Mouse (Mus musculus): ENCODE results near the gene Zfp655. TPM values are rescaled to one million over a fixed set of nuclear protein-coding genes. Genes with fewer than 3 reads are reported as not detected.
"Not testable (repeated sequence)": the region's sequence is repeated elsewhere in the genome, so short reads cannot be mapped to it uniquely, and the experiment has no call there.

Gene Zfp655
- polyA plus RNA-seq, 1 experiment from 2014 or later = 18.0 TPM

- H3K9me3 ChIP-seq (replicated peaks) = no peaks in the 10 kb centered on the region
- no peaks in the 10 kb centered on the region; the same call in 1 of the 2 replicates for H3K4me1 ChIP-seq (replicated peaks)
- H3K4me2 ChIP-seq = no peak overlapping the region
- WGBS (ENCODE audit: insufficient replicate concordance) = 69% methylated on average over 5 of the region's 5 CpGs
- H3K36me3 ChIP-seq (replicated peaks) = peaks cover 32% of the 10 kb centered on the region
- no peak overlapping the region for H3K4me3 ChIP-seq (replicated peaks)
- ATAC-seq (ENCODE audit: insufficient read depth) = peak; percentile 62
- no peak overlapping the region for H3K9ac ChIP-seq
- no peaks in the 10 kb centered on the region for H3K27me3 ChIP-seq
- H3K27ac ChIP-seq (replicated peaks) = 0 out of 2 replicates have a peak overlapping the region, but pooled peaks have one; percentile 5
These were observed 8.7 kb upstream of the Zfp655 start for GRCm38 (mm10) chr5:145222840-145223239.

GRCm38 (mm10) chr5:145223395-145223794 is 8.1 kb upstream of the Zfp655 start:
- Histone ChIP-seq H3K9ac (no peak overlapping the region), H3K4me3 (replicated peaks) (no peak overlapping the region), H3K4me1 (replicated peaks) (no peaks in the 10 kb centered on the region; the same call in 1 of the 2 replicates), H3K36me3 (replicated peaks) (peaks cover 29% of the 10 kb centered on the region), H3K27ac (replicated peaks) (0 out of 2 replicates have a peak overlapping the region, but pooled peaks have one; percentile 5), H3K27me3 (no peaks in the 10 kb centered on the region), H3K9me3 (replicated peaks) (no peaks in the 10 kb centered on the region), H3K4me2 (no peak overlapping the region)
- ATAC-seq (ENCODE audit: insufficient read depth) = no peak
- 73% methylated on average over 12 of the region's 12 CpGs for WGBS (ENCODE audit: insufficient replicate concordance)

GRCm38 (mm10) chr5:145226453-145226852 is 5.1 kb upstream of the Zfp655 start:
- WGBS (ENCODE audit: insufficient replicate concordance) = 37% methylated on average over 2 of the region's 2 CpGs
- no peak for ATAC-seq (ENCODE audit: insufficient read depth)
- Histone ChIP-seq H3K9ac (no peak overlapping the region), H3K4me2 (no peak overlapping the region), H3K36me3 (replicated peaks) (peaks cover 3% of the 10 kb centered on the region), H3K4me1 (replicated peaks) (peaks cover 12% of the 10 kb centered on the region), H3K4me3 (replicated peaks) (no peak overlapping the region), H3K9me3 (replicated peaks) (no peaks in the 10 kb centered on the region), H3K27ac (replicated peaks) (no peak overlapping the region), H3K27me3 (no peaks in the 10 kb centered on the region)

- H3K4me3 ChIP-seq (replicated peaks); ATAC-seq (ENCODE audit: insufficient read depth); H3K4me2 ChIP-seq; H3K9ac ChIP-seq; H3K9me3 ChIP-seq (replicated peaks); H3K27me3 ChIP-seq; H3K27ac ChIP-seq (replicated peaks): not testable (repeated sequence)
- peaks cover 11% of the 10 kb centered on the region for H3K36me3 ChIP-seq (replicated peaks)
- peaks cover 26% of the 10 kb centered on the region for H3K4me1 ChIP-seq (replicated peaks)
- WGBS (ENCODE audit: insufficient replicate concordance) = 75% methylated on average over 6 of the region's 6 CpGs
These were observed 2.2 kb upstream of the Zfp655 start for GRCm38 (mm10) chr5:145229283-145229682.

GRCm38 (mm10) chr5:145230641-145231040 is 874 bp upstream of the Zfp655 start:
- Histone ChIP-seq H3K36me3 (replicated peaks) (peaks cover 25% of the 10 kb centered on the region), H3K4me3 (replicated peaks) (peak overlapping the region; percentile 86), H3K27me3 (no peaks in the 10 kb centered on the region), H3K27ac (replicated peaks) (peak overlapping the region; percentile 96), H3K9me3 (replicated peaks) (no peaks in the 10 kb centered on the region), H3K4me1 (replicated peaks) (peaks cover 26% of the 10 kb centered on the region), H3K9ac (no peak overlapping the region; the same call in 1 of the 2 replicates), H3K4me2 (peak overlapping the region; percentile 82)
- ATAC-seq (ENCODE audit: insufficient read depth) = no peak
- 72% methylated on average over 4 of the region's 4 CpGs for WGBS (ENCODE audit: insufficient replicate concordance)

- peaks cover 37% of the 10 kb centered on the region for H3K36me3 ChIP-seq (replicated peaks)
- peak overlapping the region; percentile 82 for H3K4me2 ChIP-seq
- H3K9ac ChIP-seq = peak overlapping the region; percentile 91
- H3K9me3 ChIP-seq (replicated peaks) = no peaks in the 10 kb centered on the region
- peak overlapping the region; percentile 86 for H3K4me3 ChIP-seq (replicated peaks)
- H3K27me3 ChIP-seq = no peaks in the 10 kb centered on the region
- ATAC-seq (ENCODE audit: insufficient read depth) = peak; percentile 63
- H3K27ac ChIP-seq (replicated peaks) = peak overlapping the region; percentile 96
- peaks cover 26% of the 10 kb centered on the region for H3K4me1 ChIP-seq (replicated peaks)
- under 1% methylated on average over 45 of the region's 49 CpGs for WGBS (ENCODE audit: insufficient replicate concordance)
These were observed 437 bp downstream of the Zfp655 start for GRCm38 (mm10) chr5:145231893-145232411.

GRCm38 (mm10) chr5:145234636-145235035 is 3.1 kb downstream of the Zfp655 start:
- no peak overlapping the region for H3K27ac ChIP-seq (replicated peaks)
- H3K4me2 ChIP-seq = no peak overlapping the region
- no peaks in the 10 kb centered on the region for H3K9me3 ChIP-seq (replicated peaks)
- peaks cover 26% of the 10 kb centered on the region for H3K4me1 ChIP-seq (replicated peaks)
- H3K36me3 ChIP-seq (replicated peaks) = peaks cover 58% of the 10 kb centered on the region
- H3K27me3 ChIP-seq = no peaks in the 10 kb centered on the region
- ATAC-seq (ENCODE audit: insufficient read depth) = no peak
- H3K4me3 ChIP-seq (replicated peaks) = no peak overlapping the region
- H3K9ac ChIP-seq = no peak overlapping the region

GRCm38 (mm10) chr5:145249520-145249919 is 18.0 kb downstream of the Zfp655 start:
- WGBS (ENCODE audit: insufficient replicate concordance) = 78% methylated on average over 3 of the region's 3 CpGs
- H3K36me3 ChIP-seq (replicated peaks) = peaks cover 73% of the 10 kb centered on the region
- H3K4me2 ChIP-seq = no peak overlapping the region
- no peak for ATAC-seq (ENCODE audit: insufficient read depth)
- H3K27me3 ChIP-seq = no peaks in the 10 kb centered on the region
- no peaks in the 10 kb centered on the region for H3K9me3 ChIP-seq (replicated peaks)
- no peak overlapping the region for H3K27ac ChIP-seq (replicated peaks)
- H3K9ac ChIP-seq = no peak overlapping the region
- H3K4me3 ChIP-seq (replicated peaks) = no peak overlapping the region
- no peaks in the 10 kb centered on the region for H3K4me1 ChIP-seq (replicated peaks)

- not testable (repeated sequence) for H3K27me3 ChIP-seq; H3K27ac ChIP-seq (replicated peaks); H3K36me3 ChIP-seq (replicated peaks); H3K4me1 ChIP-seq (replicated peaks); H3K9ac ChIP-seq; H3K4me2 ChIP-seq; H3K9me3 ChIP-seq (replicated peaks); H3K4me3 ChIP-seq (replicated peaks); ATAC-seq (ENCODE audit: insufficient read depth)
- WGBS (ENCODE audit: insufficient replicate concordance) = 48% methylated on average over 2 of the region's 2 CpGs
These were observed 42.1 kb downstream of the Zfp655 start for GRCm38 (mm10) chr5:145273568-145273967.

- Histone ChIP-seq H3K4me2 (peak overlapping the region; percentile 80), H3K4me3 (replicated peaks) (peak overlapping the region; percentile 85), H3K4me1 (replicated peaks) (peaks cover 16% of the 10 kb centered on the region), H3K9me3 (replicated peaks) (no peaks in the 10 kb centered on the region), H3K27me3 (no peaks in the 10 kb centered on the region), H3K27ac (replicated peaks) (no peak overlapping the region), H3K9ac (no peak overlapping the region), H3K36me3 (replicated peaks) (peaks cover 28% of the 10 kb centered on the region)
- 87% methylated on average over 2 of the region's 2 CpGs for WGBS (ENCODE audit: insufficient replicate concordance)
- ATAC-seq (ENCODE audit: insufficient read depth) = no peak
These were observed 48.4 kb downstream of the Zfp655 start for GRCm38 (mm10) chr5:145279948-145280347.

GRCm38 (mm10) chr5:145280371-145281143 is 49.0 kb downstream of the Zfp655 start, which contains the start of gene Zscan25:
Zscan25 (plus strand) TSS chr5:145280500.
- WGBS (ENCODE audit: insufficient replicate concordance) = under 1% methylated on average over 50 of the region's 50 CpGs
- peak within 1 kb of the TSS; percentile 85 for H3K9ac ChIP-seq
- H3K36me3 ChIP-seq (replicated peaks) = peaks cover 34% of the 10 kb centered on the region
- peak within 1 kb of the TSS; percentile 89 for H3K27ac ChIP-seq (replicated peaks)
- H3K9me3 ChIP-seq (replicated peaks) = no peaks in the 10 kb centered on the region
- H3K4me1 ChIP-seq (replicated peaks) = peaks cover 16% of the 10 kb centered on the region
- H3K4me3 ChIP-seq (replicated peaks) = peak within 1 kb of the TSS; percentile 85
- H3K27me3 ChIP-seq = no peaks in the 10 kb centered on the region
- peak; percentile 100 for ATAC-seq (ENCODE audit: insufficient read depth)
- H3K4me2 ChIP-seq = peak within 1 kb of the TSS; percentile 80
